Mouse (Mus musculus) lung, adult 2 months (tissue): ENCODE results near the gene Tmed1. TPM values are rescaled to one million over a fixed set of nuclear protein-coding genes. Genes with fewer than 3 reads are reported as not detected.
"Not testable (repeated sequence)": the region's sequence is repeated elsewhere in the genome, so short reads cannot be mapped to it uniquely, and the experiment has no call there.

Experiments
- DNase-seq: peaks from one replicate; pipeline ENCODE4 v3.0.0; 2022
- H3K4me1 ChIP-seq: fragments of 200-500 bp; 2 replicates; pipeline ENCODE4 v1.6.1; 2011; ENCODE audit warnings: low read length; ENCODE audit not compliant: control insufficient read depth, insufficient read depth
- H3K4me3 ChIP-seq: fragments of 200-500 bp; replicated peaks from 2 replicates; pipeline ENCODE3; 2011; ENCODE audit warnings: low read depth, mild to moderate bottlenecking, control low read depth, low read length; ENCODE audit errors: extremely low read depth
- CTCF ChIP-seq: fragments of 200-500 bp; IDR thresholded peaks from 2 replicates; pipeline ENCODE4 v1.5.1; 2011; ENCODE audit warnings: mild to moderate bottlenecking, low read length, control low read depth; ENCODE audit not compliant: insufficient read depth
- POLR2A ChIP-seq: fragments of 200-500 bp; IDR thresholded peaks from 2 replicates; pipeline ENCODE4 v1.6.1; 2011; ENCODE audit warnings: low read depth, mild to moderate bottlenecking, control low read depth, low read length, borderline replicate concordance; ENCODE audit errors: extremely low read depth
- WGBS: fragments of 180-500 bp; shearing (Covaris S2); methylation state at CpG from one replicate; pipeline ENCODE4 v1.1.7; 2018; 5-methylcytosine and 5-hydroxymethylcytosine counted together
- polyA plus RNA-seq: library from polyadenylated mRNA; depleted of rRNA; stranded (reverse); fragments of >200 nt; gene quantifications from 2 replicates; pipeline ENCODE4 v1.2.3, GENCODE M21; 2012

Gene Tmed1
- polyA plus RNA-seq, 1 experiment: 28.4 TPM

- TF ChIP-seq CTCF (no peak), POLR2A (no peak)
- H3K4me3 ChIP-seq: peak within 1 kb of the TSS; percentile 86
- 18% methylated on average over 45 of the region's 52 CpGs for WGBS
- DNase-seq: no peak
- no peaks in the 10 kb centered on the region; the same call in 1 of the 2 replicates for H3K4me1 ChIP-seq
Measured at GRCm38 (mm10) chr9:21546789-21547074, 36.7 kb upstream of the Tmed1 start, which contains the start of gene Carm1. Gene Carm1, plus strand, starts transcription at chr9:21546894.

DNA sequence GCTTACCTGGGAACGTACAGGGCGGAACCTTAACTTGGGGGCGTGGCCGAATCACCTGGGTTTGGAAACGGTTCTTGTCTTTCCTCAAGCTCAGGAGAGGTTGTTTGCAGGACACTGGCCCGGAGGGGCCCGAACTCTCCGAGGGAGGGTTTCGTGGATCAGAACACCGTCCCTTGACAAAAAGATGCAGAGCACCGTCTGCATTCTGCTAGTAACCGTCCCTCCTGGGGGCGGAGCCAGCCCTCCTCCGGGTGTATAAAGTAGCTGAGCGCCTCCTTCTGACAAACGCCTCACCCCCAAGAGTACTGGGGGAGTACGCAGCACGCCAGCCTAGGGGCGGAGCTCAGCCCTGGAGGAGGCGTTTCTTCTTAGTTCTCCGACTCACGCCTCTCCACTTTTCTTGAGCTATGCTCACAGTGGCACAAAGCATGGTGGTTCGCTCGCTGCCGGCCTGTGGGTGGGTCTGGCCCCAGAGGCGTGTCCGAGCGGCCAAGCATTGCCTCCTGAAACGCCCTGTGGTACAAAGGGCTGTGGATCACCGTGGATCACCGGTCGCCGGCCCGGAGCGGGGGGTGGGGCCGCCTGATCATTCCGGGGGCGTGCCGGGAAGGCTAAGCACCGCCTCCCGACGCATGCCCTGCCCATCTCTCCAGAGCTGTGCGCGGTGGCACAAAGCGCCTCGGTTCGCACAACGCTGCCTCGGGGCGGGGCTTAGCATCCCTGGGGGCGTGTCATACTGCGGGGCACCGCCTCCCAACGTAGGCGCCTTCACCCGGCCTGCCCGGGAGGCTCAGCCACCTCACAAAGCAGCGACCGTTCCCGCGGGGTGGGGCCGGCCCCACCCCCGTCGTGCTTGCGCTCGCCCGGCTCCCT is 36.1 kb upstream of the Tmed1 start:
- under 1% methylated on average over 66 of the region's 67 CpGs for WGBS
- Histone ChIP-seq H3K4me3 (peak overlapping the region; percentile 74), H3K4me1 (no peaks in the 10 kb centered on the region; the same call in 1 of the 2 replicates)
- peak; percentile 100 for DNase-seq
- TF ChIP-seq POLR2A: peak; percentile 9; the same call in 1 of the 2 replicates
- no peak for TF ChIP-seq CTCF

DNA sequence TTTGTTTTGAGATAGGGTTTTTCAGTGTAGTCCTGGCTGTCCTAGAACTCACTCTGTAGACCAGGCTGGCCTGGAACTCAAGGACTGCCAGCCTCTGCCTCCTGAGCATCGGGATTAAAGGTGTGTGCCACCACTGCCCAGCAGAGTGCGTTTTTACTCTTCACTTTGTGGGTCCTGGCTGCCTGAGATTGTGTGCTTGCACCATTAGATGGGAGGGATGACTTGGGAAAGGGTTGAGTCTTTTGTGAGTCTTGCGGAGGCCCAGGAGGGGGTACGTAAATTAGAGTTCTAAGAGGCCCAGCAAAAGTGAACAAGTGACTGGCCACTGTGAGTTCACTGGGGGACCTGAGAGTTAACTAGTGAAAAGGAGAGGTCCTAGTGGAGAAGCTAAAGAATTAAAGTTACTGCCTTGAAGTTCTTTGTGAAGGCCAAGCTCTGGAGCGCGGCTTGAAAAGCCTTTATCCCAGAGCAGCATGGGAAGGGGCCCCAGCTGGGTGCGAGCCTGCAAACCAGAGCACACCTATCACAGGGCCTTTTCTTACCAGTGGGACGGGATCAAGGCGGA is 35.4 kb upstream of the Tmed1 start:
- no peak for TF ChIP-seq CTCF
- TF ChIP-seq POLR2A: peak; percentile 30; the same call in 1 of the 2 replicates
- Histone ChIP-seq H3K4me1 (no peaks in the 10 kb centered on the region; the same call in 1 of the 2 replicates), H3K4me3 (peak overlapping the region; percentile 74)
- 27% methylated on average over 9 of the region's 9 CpGs for WGBS
- DNase-seq: no peak

DNA sequence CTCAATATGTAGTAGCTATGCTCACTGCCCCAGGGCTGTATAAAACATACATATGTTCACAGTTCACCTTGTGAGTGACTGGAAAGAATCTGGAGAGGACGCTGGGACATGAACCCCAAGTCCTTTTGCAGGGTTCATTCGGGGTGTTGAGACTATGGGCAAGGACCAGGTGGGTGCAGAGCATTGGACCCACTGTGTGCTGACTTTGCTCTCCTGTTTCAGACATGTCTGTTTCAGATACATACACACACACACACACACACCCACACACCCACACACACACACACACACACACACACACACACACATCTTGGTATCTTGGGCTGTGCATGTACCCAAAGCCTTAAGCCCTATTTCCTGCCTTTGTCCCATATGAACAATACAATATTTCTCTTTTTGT is 31.9 kb upstream of the Tmed1 start:
- 93% methylated on average over 2 of the region's 2 CpGs for WGBS
- H3K4me3 ChIP-seq, H3K4me1 ChIP-seq, DNase-seq: not testable (repeated sequence)

- DNase-seq: no peak
- H3K4me1 ChIP-seq: no peaks in the 10 kb centered on the region
- no peak overlapping the region for H3K4me3 ChIP-seq
- TF ChIP-seq CTCF (no peak), POLR2A (no peak)
- 55% methylated on average over 7 of the region's 7 CpGs for WGBS
Measured at GRCm38 (mm10) chr9:21539981-21540753, 30.1 kb upstream of the Tmed1 start.

GRCm38 (mm10) chr9:21537009-21537408 is 27.0 kb upstream of the Tmed1 start:
- WGBS: 75% methylated on average over 4 of the region's 4 CpGs
- Histone ChIP-seq H3K4me3 (no peak overlapping the region), H3K4me1 (no peaks in the 10 kb centered on the region)
- TF ChIP-seq CTCF (no peak), POLR2A (no peak)
- no peak for DNase-seq

GRCm38 (mm10) chr9:21536501-21536900 is 26.4 kb upstream of the Tmed1 start:
- Histone ChIP-seq H3K4me1 (no peaks in the 10 kb centered on the region), H3K4me3 (no peak overlapping the region)
- 91% methylated on average over 14 of the region's 14 CpGs for WGBS
- no peak for DNase-seq
- TF ChIP-seq CTCF: no peak
- TF ChIP-seq POLR2A: no peak

DNA sequence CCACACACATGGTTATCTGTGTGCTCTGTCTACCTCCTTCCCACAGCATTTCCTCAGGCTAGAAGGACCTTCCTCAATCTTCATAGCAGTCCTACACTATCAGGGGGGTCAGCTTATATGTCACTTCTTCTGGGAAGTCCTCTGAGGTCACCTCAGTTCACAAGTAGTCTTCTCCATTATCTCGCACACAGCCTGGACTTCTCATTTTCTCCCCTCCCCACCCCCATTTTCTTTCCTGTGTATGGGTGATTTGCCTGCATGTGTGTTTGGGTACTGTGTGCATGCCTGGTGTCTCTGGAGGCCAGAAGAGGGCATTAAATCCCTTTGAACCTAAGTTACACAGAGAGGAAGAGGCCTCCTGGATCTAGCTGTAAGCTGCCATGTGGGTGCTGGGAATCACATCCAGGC is 17.9 kb upstream of the Tmed1 start:
- DNase-seq: no peak
- no peak for TF ChIP-seq CTCF
- TF ChIP-seq POLR2A: no peak
- Histone ChIP-seq H3K4me1 (no peaks in the 10 kb centered on the region), H3K4me3 (no peak overlapping the region)
- WGBS: 64% methylated on average over 1 of the region's 1 CpGs

DNA sequence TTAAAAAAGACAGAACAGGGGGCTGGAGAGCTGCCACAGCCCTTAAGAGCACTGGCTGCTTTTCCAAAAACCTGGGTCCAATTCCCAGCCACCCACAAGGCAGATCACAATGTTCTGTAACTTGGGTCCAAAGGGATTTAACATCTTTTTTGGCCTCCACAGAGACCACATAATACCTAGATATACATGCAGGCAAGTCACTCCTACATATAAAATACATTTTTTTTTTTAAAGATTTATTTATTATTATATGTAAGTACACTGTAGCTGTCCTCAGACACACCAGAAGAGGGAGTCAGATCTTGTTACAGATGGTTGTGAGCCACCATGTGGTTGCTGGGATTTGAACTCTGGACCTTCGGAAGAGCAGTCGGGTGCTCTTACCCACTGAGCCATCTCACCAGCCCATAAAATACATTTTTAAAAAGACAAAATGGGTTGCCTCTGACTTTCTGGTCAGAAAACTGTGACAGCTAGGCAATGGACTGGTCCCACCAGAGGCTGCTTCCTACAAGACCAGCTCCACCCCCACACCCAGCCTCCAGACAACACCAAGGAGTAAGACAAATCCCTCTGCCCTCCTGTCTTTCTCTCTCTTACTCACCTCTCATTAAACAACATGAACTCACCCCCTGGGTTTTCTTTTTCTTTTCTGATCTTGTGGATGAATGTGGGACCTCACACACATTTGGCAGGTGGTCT is 17.2 kb upstream of the Tmed1 start:
- WGBS: 100% methylated on average over 2 of the region's 2 CpGs
- TF ChIP-seq CTCF (no peak), POLR2A (no peak)
- no peak overlapping the region for H3K4me3 ChIP-seq
- DNase-seq: no peak
- no peaks in the 10 kb centered on the region for H3K4me1 ChIP-seq
